Mouse (Mus musculus) heart, adult 2 months (tissue): ENCODE data around the gene Atpaf2. TPM values are rescaled to one million over a fixed set of nuclear protein-coding genes. Genes with fewer than 3 reads are reported as not detected.

ENCODE experiments used
- DNase-seq, 2 experiments: peaks; one replicate each; pipeline ENCODE4 v3.0.0; 2021
- H3K27ac ChIP-seq: fragments of 200-600 bp; 2 replicates; pipeline ENCODE4 v1.8.1; 2022
- H3K27me3 ChIP-seq: fragments of 200-500 bp; 2 replicates; pipeline ENCODE4 v1.6.1; 2012; ENCODE audit warnings: mild to moderate bottlenecking, low read length, inconsistent platforms, mixed read lengths; ENCODE audit not compliant: control insufficient read depth, insufficient read depth
- H3K36me3 ChIP-seq: fragments of 200-500 bp; 2 replicates; pipeline ENCODE4 v1.6.1; 2012; ENCODE audit warnings: low read length, inconsistent platforms; ENCODE audit not compliant: control insufficient read depth, insufficient read depth
- H3K4me1 ChIP-seq: fragments of 200-500 bp; 2 replicates; pipeline ENCODE4 v1.6.1; 2011; ENCODE audit warnings: low read length; ENCODE audit not compliant: control insufficient read depth, insufficient read depth
- H3K4me3 ChIP-seq: fragments of 200-600 bp; 2 replicates; pipeline ENCODE4 v1.8.1; 2022
- H3K79me2 ChIP-seq: fragments of 200-500 bp; replicated peaks from 2 replicates; pipeline ENCODE4 v1.6.1; 2012; ENCODE audit warnings: mild to moderate bottlenecking, inconsistent platforms, low read length, moderate library complexity, mixed read lengths; ENCODE audit not compliant: control insufficient read depth, insufficient read depth
- H3K9ac ChIP-seq: fragments of 200-500 bp; 2 replicates; pipeline ENCODE4 v1.6.1; 2012; ENCODE audit warnings: low read depth, mild to moderate bottlenecking, control low read depth, inconsistent platforms, low read length, mixed read lengths
- CTCF ChIP-seq: fragments of 200-600 bp; IDR thresholded peaks from 2 replicates; pipeline ENCODE4 v1.8.1; 2022; ENCODE audit warnings: antibody characterized with exemption, mild to moderate bottlenecking, moderate library complexity
- EP300 ChIP-seq: fragments of 200-500 bp; IDR thresholded peaks from 2 replicates; pipeline ENCODE4 v1.6.1; 2011; ENCODE audit warnings: low read depth, low read length, control low read depth; ENCODE audit not compliant: insufficient read depth
- POLR2A ChIP-seq: fragments of 200-500 bp; IDR thresholded peaks from 2 replicates; pipeline ENCODE4 v1.6.1; 2011; ENCODE audit warnings: mild to moderate bottlenecking, low read depth, low read length, control low read depth; ENCODE audit not compliant: insufficient read depth
- WGBS: fragments of 180-500 bp; shearing (Covaris S2); methylation state at CpG from one replicate; pipeline ENCODE4 v1.1.7; 2018; 5-methylcytosine and 5-hydroxymethylcytosine counted together
- intact Hi-C: fragments of 180-260 bp; cut with DNase I; formaldehyde crosslinking; loops from one replicate; pipeline ENCODE4 v1.15.1; 2025
- polyA plus RNA-seq: library from polyadenylated mRNA; depleted of rRNA; stranded (reverse); fragments of >200 nt; gene quantifications from 2 replicates; pipeline ENCODE4 v1.2.3, GENCODE M21; 2012
- total RNA-seq, 2 experiments: library from RNA; stranded (reverse); gene quantifications; 2 replicates each; pipeline ENCODE4 v1.2.3; 2021

Atpaf2 gene
- total and polyA plus RNA-seq, 3 experiments, result 37.7 to 45.3 (median 39.8) TPM

- WGBS, result 74% methylated on average over 13 of the region's 13 CpGs
- Histone ChIP-seq H3K36me3 (no peaks in the 10 kb centered on the region), H3K9ac (no peak overlapping the region), H3K4me3 (no peak overlapping the region), H3K4me1 (no peaks in the 10 kb centered on the region; the same call in 1 of the 2 replicates), H3K27ac (no peak overlapping the region), H3K79me2 (no peaks in the 10 kb centered on the region), H3K27me3 (no peaks in the 10 kb centered on the region)
- TF ChIP-seq CTCF (no peak), POLR2A (no peak), EP300 (no peak)
- intact Hi-C loops, result loop anchor here (10.0 kb wide), 1 partner anchor 734 kb away; no protein-coding TSS in a partner anchor
- DNase-seq, result no peak
Observed at GRCm38 (mm10) chr11:60370431-60370830, 47.8 kb downstream of the Atpaf2 start.

- Histone ChIP-seq H3K4me3 (no peak overlapping the region), H3K36me3 (no peaks in the 10 kb centered on the region), H3K27ac (no peak overlapping the region), H3K79me2 (no peaks in the 10 kb centered on the region), H3K9ac (no peak overlapping the region), H3K4me1 (no peaks in the 10 kb centered on the region; the same call in 1 of the 2 replicates), H3K27me3 (no peaks in the 10 kb centered on the region)
- no peak for TF ChIP-seq POLR2A
- intact Hi-C loops, result no loop called here
- no peak for DNase-seq
- WGBS, result 69% methylated on average over 4 of the region's 4 CpGs
Observed at GRCm38 (mm10) chr11:60369448-60369847, 48.8 kb downstream of the Atpaf2 start.

DNA sequence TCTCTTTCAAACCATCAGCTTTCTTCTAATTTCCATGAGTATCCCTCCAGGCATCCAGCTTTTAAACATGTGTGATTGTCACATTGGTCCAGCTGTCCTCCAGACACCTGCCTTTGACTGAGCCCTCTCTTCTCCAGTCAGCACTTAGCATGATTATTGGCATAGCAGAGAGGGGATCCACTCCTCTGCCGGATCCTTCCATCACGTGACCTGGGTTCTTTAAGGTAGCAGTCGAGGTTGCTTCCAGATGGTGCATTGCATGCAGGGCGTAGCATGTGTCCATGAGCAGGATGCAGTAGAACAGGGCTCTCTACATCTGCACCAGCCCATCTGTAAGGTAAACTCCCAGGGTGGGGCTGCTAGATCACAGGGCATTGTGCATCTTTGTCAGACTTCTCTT is 49.3 kb downstream of the Atpaf2 start:
- no peak for DNase-seq
- no peaks in the 10 kb centered on the region for H3K27me3 ChIP-seq
- no peak for TF ChIP-seq POLR2A
- TF ChIP-seq CTCF, result no peak
- TF ChIP-seq EP300, result no peak
- H3K4me1 ChIP-seq, result no peaks in the 10 kb centered on the region; the same call in 1 of the 2 replicates
- no peak overlapping the region for H3K27ac ChIP-seq
- H3K9ac ChIP-seq, result no peak overlapping the region
- H3K79me2 ChIP-seq, result no peaks in the 10 kb centered on the region
- WGBS, result 84% methylated on average over 4 of the region's 4 CpGs
- H3K36me3 ChIP-seq, result no peaks in the 10 kb centered on the region
- intact Hi-C loops, result no loop called here
- H3K4me3 ChIP-seq, result no peak overlapping the region

DNA sequence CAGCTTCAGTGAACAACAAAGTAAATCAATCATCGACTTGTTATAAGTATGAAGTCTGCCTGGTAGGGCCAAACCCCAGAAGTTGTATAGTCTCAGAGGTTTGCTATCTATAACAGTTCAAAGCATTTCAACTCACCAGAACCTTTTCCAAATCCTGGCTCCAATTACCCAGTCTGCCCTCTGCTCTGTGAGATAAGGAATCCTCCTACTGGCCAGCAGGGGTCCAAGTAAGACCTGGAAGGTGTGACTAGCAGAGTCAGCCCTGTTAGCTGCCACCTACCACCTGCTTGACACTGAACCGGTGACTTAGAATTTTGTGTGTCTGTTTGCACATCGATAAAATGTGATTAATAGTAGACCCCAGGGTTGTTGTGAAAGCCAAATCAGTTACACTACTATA is 51.0 kb downstream of the Atpaf2 start:
- WGBS, result 68% methylated on average over 3 of the region's 3 CpGs
- TF ChIP-seq EP300 (no peak), CTCF (peak; percentile 41)
- no peak for DNase-seq
- Histone ChIP-seq H3K27me3 (no peaks in the 10 kb centered on the region), H3K4me3 (no peak overlapping the region), H3K27ac (no peak overlapping the region), H3K79me2 (no peaks in the 10 kb centered on the region), H3K9ac (no peak overlapping the region), H3K4me1 (no peaks in the 10 kb centered on the region; the same call in 1 of the 2 replicates), H3K36me3 (no peaks in the 10 kb centered on the region)
- intact Hi-C loops, result no loop called here

DNA sequence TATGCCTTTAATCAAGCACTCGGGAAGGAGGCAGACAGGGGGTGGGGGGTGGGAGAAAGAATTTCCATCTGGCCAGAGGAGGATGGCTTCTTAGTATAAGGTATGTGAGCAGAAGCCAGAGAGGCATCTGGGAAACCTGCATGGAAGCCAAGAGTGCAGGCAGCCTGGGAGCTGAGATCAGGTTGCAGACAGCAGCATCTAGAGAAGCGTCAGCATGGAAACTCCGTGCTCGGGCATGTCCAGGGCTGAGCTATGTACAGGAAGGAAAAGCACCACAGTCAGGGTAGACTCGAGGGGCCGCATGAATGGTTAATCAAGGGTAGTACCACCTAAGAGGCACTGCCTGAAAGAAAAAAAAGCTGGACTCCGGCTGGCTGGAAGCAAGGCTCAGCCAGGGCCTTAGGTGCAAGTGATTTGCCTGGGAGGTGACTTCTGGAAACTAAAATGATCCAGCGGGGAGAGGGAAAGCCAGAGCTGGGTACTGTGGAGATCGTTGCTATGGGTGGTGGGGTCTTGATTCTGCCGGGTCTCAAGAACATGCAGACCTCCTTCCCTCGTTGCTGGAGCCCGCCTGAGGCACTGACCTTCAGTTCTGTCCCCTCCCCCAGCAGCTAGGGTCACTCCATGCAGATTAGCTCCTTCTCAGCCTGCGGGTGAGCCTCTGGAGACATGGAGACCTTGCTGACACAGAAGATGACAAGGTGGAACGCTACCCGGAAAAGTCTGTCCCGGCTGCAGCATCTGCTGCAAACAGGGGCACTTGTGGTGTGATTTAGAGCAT is 51.8 kb downstream of the Atpaf2 start:
- Histone ChIP-seq H3K27ac (no peak overlapping the region), H3K36me3 (no peaks in the 10 kb centered on the region), H3K27me3 (no peaks in the 10 kb centered on the region), H3K4me1 (no peaks in the 10 kb centered on the region; the same call in 1 of the 2 replicates), H3K79me2 (no peaks in the 10 kb centered on the region), H3K4me3 (no peak overlapping the region), H3K9ac (no peak overlapping the region)
- 21% methylated on average over 16 of the region's 16 CpGs for WGBS
- no peak for DNase-seq
- TF ChIP-seq EP300 (no peak), CTCF (no peak)
- intact Hi-C loops, result no loop called here

DNA sequence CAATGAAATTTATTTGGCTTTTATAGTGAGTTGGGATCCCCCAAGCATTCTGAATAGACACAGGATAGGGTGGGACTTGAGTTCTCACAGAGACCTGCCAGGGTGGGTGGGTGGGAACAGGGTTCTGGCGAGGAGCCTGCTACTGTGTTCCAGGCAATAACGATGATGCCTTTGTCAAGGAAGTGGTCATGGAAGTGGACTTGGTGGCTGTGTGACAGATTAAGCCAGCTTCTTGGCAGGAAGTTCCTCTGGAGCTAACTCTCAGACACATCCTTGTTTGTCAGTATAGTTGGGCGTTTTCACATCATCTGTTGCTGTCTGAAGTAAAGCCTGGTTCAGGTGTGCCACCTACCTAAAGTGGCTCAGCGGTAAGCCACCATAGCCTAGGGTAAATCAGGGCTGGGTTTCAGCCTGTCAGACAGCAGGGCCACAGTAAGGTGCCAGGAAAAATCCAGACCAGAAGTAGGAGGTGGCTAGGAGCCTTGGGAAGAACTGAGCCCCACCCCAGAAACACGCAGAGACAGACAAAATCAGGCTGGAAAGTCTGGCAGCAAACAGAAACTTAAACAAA is 57.5 kb downstream of the Atpaf2 start:
- Histone ChIP-seq H3K4me1 (peaks cover 9% of the 10 kb centered on the region), H3K79me2 (no peaks in the 10 kb centered on the region), H3K4me3 (no peak overlapping the region), H3K27me3 (no peaks in the 10 kb centered on the region), H3K9ac (no peak overlapping the region), H3K36me3 (no peaks in the 10 kb centered on the region), H3K27ac (peak overlapping the region; percentile 90)
- TF ChIP-seq EP300 (0 out of 2 replicates have a peak, but pooled peaks have one; percentile 5), CTCF (no peak), POLR2A (no peak)
- 34% methylated on average over 5 of the region's 5 CpGs for WGBS
- intact Hi-C loops, result no loop called here
- DNase-seq, result peak; percentile 54 to 61
